Mouse (Mus musculus): ENCODE results near the gene Cd81.
A peak's percentile ranks its signal among the peaks of the same experiment; 100 is the strongest.

DNA sequence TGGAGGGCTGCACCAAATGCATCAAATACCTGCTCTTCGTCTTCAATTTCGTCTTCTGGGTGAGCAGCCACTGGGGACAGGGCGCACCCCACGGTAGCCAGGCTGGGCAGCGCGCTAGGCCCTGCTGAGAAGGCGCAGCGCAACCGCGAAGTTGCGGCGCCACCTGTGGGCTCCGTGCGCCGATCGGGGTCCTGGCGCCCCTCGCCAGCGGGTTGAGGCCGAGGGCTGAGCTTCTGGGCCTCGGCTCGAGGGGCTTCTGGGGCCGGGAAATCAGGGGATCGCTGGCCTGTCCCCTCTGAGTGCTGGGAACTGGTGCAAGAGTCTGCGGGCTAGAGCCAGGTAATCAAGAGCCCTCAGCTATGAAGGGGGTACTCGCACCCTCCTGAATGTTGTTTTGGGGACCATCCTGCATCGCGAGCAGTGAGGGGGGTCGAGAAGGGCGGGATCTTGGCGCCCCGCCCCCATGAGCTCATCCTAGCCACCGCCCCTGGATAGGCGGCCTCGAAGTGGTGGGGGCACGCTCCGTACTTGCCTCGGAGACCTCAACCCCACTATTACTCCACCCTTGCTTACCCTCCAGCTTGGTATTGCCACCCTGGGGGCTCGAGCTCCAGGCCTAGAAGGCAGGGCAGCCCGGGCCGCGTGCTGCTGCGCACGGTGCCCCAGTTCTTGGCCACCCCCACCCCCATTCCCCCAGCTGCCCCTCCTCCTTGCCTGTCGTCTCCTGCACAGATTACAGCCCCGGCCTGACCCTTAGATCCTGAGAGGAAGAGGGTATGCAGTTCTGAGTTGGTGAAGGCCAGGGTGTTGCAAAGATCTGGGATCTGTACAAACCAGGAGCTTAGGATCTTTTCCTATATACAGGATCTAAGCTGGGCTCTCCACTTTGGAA is 715 bp downstream of the Cd81 start:
- TF ChIP-seq POLR2A (IDR thresholded peaks at IDR 0.05; ENCODE audit: extremely low read depth, insufficient read depth, low read length) = no peak
- peak; percentile 41 for TF ChIP-seq CTCF (IDR thresholded peaks at IDR 0.05; ENCODE audit: low read depth, low read length)

Measured in liver, adult 2 months (tissue).